Mouse (Mus musculus): ENCODE results near the gene Wwox. TPM values are rescaled to one million over a fixed set of nuclear protein-coding genes. Genes with fewer than 3 reads are reported as not detected.

The Wwox gene
- polyA plus RNA-seq, 1 experiment from 2014 or later: 14.0 TPM

GRCm38 (mm10) chr8:114554966-114555365, 115.5 kb downstream of the Wwox start:
- H3K9me3 ChIP-seq: no peaks in the 10 kb centered on the region
- no peak overlapping the region for H3K27ac ChIP-seq (replicated peaks)
- no peak overlapping the region for H3K4me3 ChIP-seq
- 74% methylated on average over 15 of the region's 15 CpGs for WGBS
- ATAC-seq (ENCODE audit: low FRiP score, low read depth): no peak
- H3K27me3 ChIP-seq: no peaks in the 10 kb centered on the region
- H3K9ac ChIP-seq (replicated peaks): no peak overlapping the region
- H3K4me1 ChIP-seq: no peaks in the 10 kb centered on the region; the same call in 1 of the 2 replicates
- no peaks in the 10 kb centered on the region for H3K36me3 ChIP-seq
- no peak overlapping the region for H3K4me2 ChIP-seq (replicated peaks)

- 83% methylated on average over 6 of the region's 6 CpGs for WGBS
- Histone ChIP-seq H3K9ac (replicated peaks) (no peak overlapping the region), H3K27ac (replicated peaks) (no peak overlapping the region), H3K9me3 (no peaks in the 10 kb centered on the region), H3K36me3 (no peaks in the 10 kb centered on the region), H3K4me3 (no peak overlapping the region), H3K27me3 (no peaks in the 10 kb centered on the region), H3K4me2 (replicated peaks) (no peak overlapping the region), H3K4me1 (no peaks in the 10 kb centered on the region; the same call in 1 of the 2 replicates)
- no peak for ATAC-seq (ENCODE audit: low FRiP score, low read depth)
Measured at GRCm38 (mm10) chr8:114555491-114556202, 116.2 kb downstream of the Wwox start.

- 92% methylated on average over 8 of the region's 8 CpGs for WGBS
- Histone ChIP-seq H3K9me3 (no peaks in the 10 kb centered on the region), H3K4me3 (no peak overlapping the region), H3K36me3 (no peaks in the 10 kb centered on the region), H3K27me3 (no peaks in the 10 kb centered on the region), H3K4me2 (replicated peaks) (no peak overlapping the region), H3K4me1 (peaks cover 7% of the 10 kb centered on the region), H3K27ac (replicated peaks) (no peak overlapping the region), H3K9ac (replicated peaks) (no peak overlapping the region)
- no peak for ATAC-seq (ENCODE audit: low FRiP score, low read depth)
Measured at GRCm38 (mm10) chr8:114561191-114561590, 121.7 kb downstream of the Wwox start.

GRCm38 (mm10) chr8:114562486-114562885, 123.0 kb downstream of the Wwox start:
- Histone ChIP-seq H3K27ac (replicated peaks) (no peak overlapping the region), H3K4me3 (no peak overlapping the region), H3K36me3 (no peaks in the 10 kb centered on the region), H3K4me1 (peaks cover 7% of the 10 kb centered on the region), H3K9me3 (no peaks in the 10 kb centered on the region), H3K9ac (replicated peaks) (no peak overlapping the region), H3K27me3 (no peaks in the 10 kb centered on the region), H3K4me2 (replicated peaks) (no peak overlapping the region)
- WGBS: 68% methylated on average over 13 of the region's 13 CpGs
- no peak for ATAC-seq (ENCODE audit: low FRiP score, low read depth)

DNA sequence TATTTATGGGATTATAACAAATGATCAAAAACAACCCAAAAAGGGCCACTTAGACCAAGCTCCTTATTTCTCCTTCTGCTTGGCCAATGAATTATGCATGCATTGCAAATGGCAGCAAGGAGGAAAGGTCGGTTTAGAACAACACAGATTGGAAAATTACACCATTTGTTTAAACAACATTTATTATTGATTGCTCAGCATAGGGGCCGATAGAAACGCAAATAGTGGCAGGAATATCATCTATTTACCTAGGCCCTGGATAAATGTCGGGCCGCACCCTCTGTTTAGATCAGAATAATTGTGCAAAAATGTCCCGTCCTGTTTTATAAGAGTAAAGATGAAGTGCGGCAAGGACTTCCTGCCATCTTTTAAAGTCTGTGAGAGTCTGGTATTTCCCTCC, 123.9 kb downstream of the Wwox start:
- ATAC-seq (ENCODE audit: low FRiP score, low read depth): no peak
- H3K27me3 ChIP-seq: no peaks in the 10 kb centered on the region
- H3K9ac ChIP-seq (replicated peaks): no peak overlapping the region
- no peaks in the 10 kb centered on the region for H3K9me3 ChIP-seq
- H3K4me1 ChIP-seq: peaks cover 7% of the 10 kb centered on the region
- H3K4me2 ChIP-seq (replicated peaks): no peak overlapping the region
- 84% methylated on average over 7 of the region's 7 CpGs for WGBS
- H3K27ac ChIP-seq (replicated peaks): no peak overlapping the region
- no peaks in the 10 kb centered on the region for H3K36me3 ChIP-seq
- H3K4me3 ChIP-seq: no peak overlapping the region

DNA sequence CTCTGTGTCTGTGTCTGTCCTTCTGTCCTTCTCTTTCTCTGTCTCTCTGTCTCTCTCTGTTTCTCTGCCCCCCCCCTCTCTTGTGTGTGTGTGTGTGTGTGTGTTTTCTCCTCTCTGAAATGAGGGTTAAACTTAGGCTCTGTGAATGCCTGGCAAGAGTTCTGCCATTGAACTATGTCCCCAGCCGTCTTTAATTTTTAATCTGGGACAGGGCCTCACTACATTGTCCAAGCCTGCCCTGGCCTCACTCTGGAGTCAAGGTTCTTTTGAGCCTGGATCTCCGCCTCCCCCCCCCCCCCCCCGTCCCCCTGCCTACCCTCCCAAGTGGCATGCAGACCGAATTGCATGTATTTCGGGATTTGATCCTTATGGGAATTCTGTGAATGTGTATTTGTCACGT, 124.6 kb downstream of the Wwox start:
- Histone ChIP-seq H3K27ac (replicated peaks) (no peak overlapping the region), H3K4me1 (peaks cover 7% of the 10 kb centered on the region), H3K4me3 (no peak overlapping the region), H3K4me2 (replicated peaks) (no peak overlapping the region), H3K36me3 (no peaks in the 10 kb centered on the region), H3K9me3 (no peaks in the 10 kb centered on the region), H3K9ac (replicated peaks) (no peak overlapping the region), H3K27me3 (no peaks in the 10 kb centered on the region)
- WGBS: 48% methylated on average over 5 of the region's 6 CpGs
- ATAC-seq (ENCODE audit: low FRiP score, low read depth): no peak

DNA sequence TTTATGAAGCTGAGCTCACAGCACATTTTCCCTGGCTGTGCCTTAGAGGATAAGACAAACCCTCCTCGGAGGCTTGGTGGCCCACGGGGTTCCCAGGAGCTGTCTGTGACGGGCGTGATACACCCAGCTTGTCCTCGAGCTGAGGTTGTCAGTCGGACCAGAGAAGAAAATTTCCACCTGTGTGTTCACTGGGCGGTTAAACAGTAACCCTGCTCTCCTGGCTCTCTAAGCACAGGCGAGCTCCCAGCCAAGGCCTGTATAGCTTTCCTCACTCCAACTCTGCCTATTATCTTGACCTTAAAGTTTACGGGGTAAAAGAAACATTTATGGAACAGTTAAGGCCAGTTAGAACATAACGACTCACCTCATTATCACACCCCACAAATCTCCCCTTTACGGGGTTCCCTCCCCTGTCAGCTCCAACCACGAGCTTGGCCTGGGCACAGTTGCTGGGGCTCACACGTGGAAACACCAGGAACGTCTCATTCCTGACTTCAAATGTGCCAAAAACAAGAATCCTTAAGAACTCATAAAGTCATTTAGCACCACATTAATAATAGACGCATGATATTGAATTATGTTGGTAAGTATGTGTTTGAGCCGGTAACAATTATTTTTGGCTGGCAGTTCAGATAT, 129.2 kb downstream of the Wwox start:
- H3K27me3 ChIP-seq: no peaks in the 10 kb centered on the region
- H3K36me3 ChIP-seq: no peaks in the 10 kb centered on the region
- H3K4me1 ChIP-seq: peaks cover 4% of the 10 kb centered on the region; the same call in 1 of the 2 replicates
- no peaks in the 10 kb centered on the region for H3K9me3 ChIP-seq
- 92% methylated on average over 16 of the region's 16 CpGs for WGBS
- ATAC-seq (ENCODE audit: low FRiP score, low read depth): no peak
- no peak overlapping the region for H3K4me2 ChIP-seq (replicated peaks)
- H3K9ac ChIP-seq (replicated peaks): no peak overlapping the region
- H3K4me3 ChIP-seq: no peak overlapping the region
- H3K27ac ChIP-seq (replicated peaks): no peak overlapping the region

DNA sequence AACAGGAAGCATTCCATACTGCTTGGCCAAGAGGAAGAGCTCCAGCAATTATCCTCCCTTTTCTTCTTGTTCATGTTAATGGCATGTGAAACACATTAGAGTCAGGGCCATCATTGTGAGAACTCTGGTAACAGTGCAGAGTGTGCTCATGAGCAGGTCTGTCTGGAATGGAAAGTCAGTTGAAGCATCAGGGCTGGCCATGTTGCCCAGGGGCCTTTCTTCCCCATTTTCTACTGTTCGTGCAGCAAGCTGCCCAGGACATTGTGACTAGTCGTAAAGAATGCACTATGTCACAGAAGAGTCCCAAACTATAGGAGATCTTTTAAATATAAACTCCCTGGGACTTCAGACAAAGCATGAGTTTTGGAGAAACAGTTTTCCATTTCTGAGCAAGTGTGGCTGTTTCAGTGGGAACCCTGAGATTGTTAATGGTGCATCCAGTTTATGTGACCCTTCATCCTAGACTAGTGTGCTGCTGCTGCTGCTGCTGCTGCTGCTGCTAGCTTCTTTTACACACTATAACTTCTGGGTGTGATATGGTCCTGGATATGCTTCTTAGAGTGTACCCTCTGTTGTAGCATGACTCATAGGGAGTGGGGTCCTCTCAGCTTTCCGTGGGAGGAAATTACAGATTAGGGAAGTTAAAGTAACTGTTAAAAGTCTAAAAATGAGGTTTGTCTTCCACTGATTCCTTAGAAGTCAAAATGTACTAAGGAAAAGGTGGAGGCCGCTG, 133.7 kb downstream of the Wwox start:
- no peak for ATAC-seq (ENCODE audit: low FRiP score, low read depth)
- Histone ChIP-seq H3K9ac (replicated peaks) (no peak overlapping the region), H3K4me2 (replicated peaks) (no peak overlapping the region), H3K4me3 (no peak overlapping the region), H3K9me3 (0 out of 2 replicates have a peak, but pooled peaks cover 1% of the 10 kb centered on the region), H3K27ac (replicated peaks) (no peak overlapping the region), H3K27me3 (no peaks in the 10 kb centered on the region), H3K4me1 (no peaks in the 10 kb centered on the region), H3K36me3 (no peaks in the 10 kb centered on the region)
- 83% methylated on average over 4 of the region's 4 CpGs for WGBS

DNA sequence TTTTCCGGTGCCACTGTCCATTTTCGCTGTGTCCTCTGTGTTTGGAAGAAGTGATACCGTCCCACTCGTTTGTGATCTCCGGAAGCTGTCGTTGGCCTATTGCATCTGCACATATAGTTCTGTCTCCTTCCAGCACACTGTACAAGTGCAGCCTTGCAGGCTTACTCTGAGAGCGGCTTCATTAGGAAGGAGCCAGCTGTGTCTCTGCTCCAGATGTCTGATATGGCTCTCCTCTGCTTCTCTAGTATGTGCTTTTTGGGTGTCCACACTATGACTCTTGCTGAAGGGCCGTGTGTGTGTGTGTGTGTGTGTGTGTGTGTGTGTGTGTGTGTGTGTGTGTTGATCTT, 134.3 kb downstream of the Wwox start:
- Histone ChIP-seq H3K27me3 (no peaks in the 10 kb centered on the region), H3K4me2 (replicated peaks) (no peak overlapping the region), H3K4me3 (no peak overlapping the region), H3K4me1 (no peaks in the 10 kb centered on the region), H3K9me3 (0 out of 2 replicates have a peak, but pooled peaks cover 4% of the 10 kb centered on the region), H3K27ac (replicated peaks) (no peak overlapping the region), H3K9ac (replicated peaks) (no peak overlapping the region), H3K36me3 (no peaks in the 10 kb centered on the region)
- no peak for ATAC-seq (ENCODE audit: low FRiP score, low read depth)
- 87% methylated on average over 8 of the region's 8 CpGs for WGBS

GRCm38 (mm10) chr8:114579292-114579691, 139.8 kb downstream of the Wwox start:
- H3K27me3 ChIP-seq: no peaks in the 10 kb centered on the region
- H3K4me1 ChIP-seq: no peaks in the 10 kb centered on the region
- no peak overlapping the region for H3K27ac ChIP-seq (replicated peaks)
- H3K4me3 ChIP-seq: no peak overlapping the region
- no peak overlapping the region for H3K4me2 ChIP-seq (replicated peaks)
- ATAC-seq (ENCODE audit: low FRiP score, low read depth): no peak
- H3K9me3 ChIP-seq: 0 out of 2 replicates have a peak, but pooled peaks cover 4% of the 10 kb centered on the region
- WGBS: 88% methylated on average over 10 of the region's 10 CpGs
- no peak overlapping the region for H3K9ac ChIP-seq (replicated peaks)
- no peaks in the 10 kb centered on the region for H3K36me3 ChIP-seq

DNA sequence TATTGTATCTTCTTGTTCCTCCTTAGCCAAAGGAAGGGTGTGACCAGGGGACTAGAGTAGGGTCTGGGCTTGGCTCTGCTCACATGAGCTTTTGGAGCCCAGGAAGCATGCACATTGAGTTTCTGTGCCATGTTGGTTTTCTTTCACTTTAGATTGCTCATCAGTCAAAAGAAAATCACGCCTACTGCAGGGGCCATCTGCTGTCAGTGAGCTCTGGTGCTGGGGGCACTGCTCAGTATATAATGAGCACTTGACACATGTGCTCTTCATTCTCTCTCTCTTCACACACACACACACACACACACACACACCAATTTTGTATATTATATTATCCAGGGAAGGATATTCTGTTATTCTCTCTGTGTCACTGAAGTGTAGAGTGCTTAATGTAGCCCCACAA, 141.2 kb downstream of the Wwox start:
- Histone ChIP-seq H3K9me3 (0 out of 2 replicates have a peak, but pooled peaks cover 4% of the 10 kb centered on the region), H3K36me3 (no peaks in the 10 kb centered on the region), H3K9ac (replicated peaks) (no peak overlapping the region), H3K27me3 (no peaks in the 10 kb centered on the region), H3K4me3 (no peak overlapping the region), H3K27ac (replicated peaks) (no peak overlapping the region), H3K4me2 (replicated peaks) (no peak overlapping the region), H3K4me1 (no peaks in the 10 kb centered on the region)
- WGBS: 90% methylated on average over 1 of the region's 1 CpGs
- no peak for ATAC-seq (ENCODE audit: low FRiP score, low read depth)

DNA sequence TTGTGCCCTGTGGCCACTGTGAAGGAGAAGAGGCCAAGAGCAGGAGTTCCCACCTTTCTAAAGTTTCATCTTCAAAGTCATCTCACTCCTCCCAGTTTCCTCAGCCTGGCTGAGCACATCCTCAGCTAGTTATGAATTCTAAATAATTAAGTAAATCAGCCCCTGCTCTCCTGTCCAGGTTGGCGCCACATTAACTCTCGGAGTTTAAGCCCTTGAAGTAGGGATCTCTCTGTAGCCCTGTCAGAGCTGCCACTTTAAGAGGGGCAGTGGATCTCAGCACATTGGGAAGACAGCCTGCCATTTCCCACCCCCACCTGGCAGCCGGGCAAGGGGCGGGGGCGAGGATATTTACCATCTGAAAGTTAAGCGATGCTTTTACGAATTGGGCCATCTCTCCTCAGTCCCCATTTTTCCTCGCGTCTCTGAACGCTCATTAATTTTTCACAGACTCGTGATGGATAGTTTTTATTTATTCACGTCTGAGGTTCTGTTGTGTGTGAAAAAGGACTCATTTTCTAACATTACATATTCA, 150.9 kb downstream of the Wwox start:
- 73% methylated on average over 12 of the region's 12 CpGs for WGBS
- no peak for ATAC-seq (ENCODE audit: low FRiP score, low read depth)
- peaks cover 6% of the 10 kb centered on the region; the same call in 1 of the 2 replicates for H3K27me3 ChIP-seq

More for the DNA sequence above, 150.9 kb downstream of the Wwox start:
- Histone ChIP-seq H3K4me1 (peaks cover 21% of the 10 kb centered on the region), H3K36me3 (no peaks in the 10 kb centered on the region), H3K9ac (replicated peaks) (no peak overlapping the region), H3K27ac (replicated peaks) (no peak overlapping the region), H3K4me3 (no peak overlapping the region), H3K4me2 (replicated peaks) (no peak overlapping the region), H3K9me3 (no peaks in the 10 kb centered on the region)
